Mouse (Mus musculus): ENCODE measurements at regions not wholly inside any gene's neighbourhood (a gene's known extent, or its start where the extent isn't known, plus 50 kb on each side); places are given as distances from the start of the nearest gene placed in this dataset.

DNA sequence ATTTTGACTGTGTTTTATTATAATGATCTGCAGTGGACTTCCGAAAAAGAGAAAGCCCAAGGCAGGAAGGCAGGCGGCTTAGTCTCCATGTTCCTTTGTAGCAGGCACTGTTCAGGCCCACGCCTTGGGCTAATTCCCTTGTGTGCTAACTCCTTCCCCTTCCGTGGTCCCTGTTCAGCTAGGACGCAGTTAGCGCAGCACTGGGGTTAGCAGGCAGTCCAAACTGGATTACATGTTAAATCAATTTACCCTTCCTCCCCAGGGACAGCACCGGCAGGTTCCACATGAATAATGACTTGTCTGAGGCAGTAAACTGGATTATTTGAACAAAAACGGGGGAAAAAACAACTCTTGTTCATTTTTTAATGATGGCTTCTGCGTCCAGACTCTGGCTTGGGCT lies 453.4 kb upstream of the Tbx3 start:
- Histone ChIP-seq H3K36me3 (ENCODE audit: control insufficient read depth in 1 of 2, insufficient read depth in 2 of 2, low read length in 2 of 2) (no peaks in the 10 kb centered on the region), H3K9me3 (replicated peaks; ENCODE audit: insufficient read depth, low read length) (no peaks in the 10 kb centered on the region)
- TF ChIP-seq SIN3A (IDR thresholded peaks at IDR 0.05; ENCODE audit: low read length): no peak
- TF ChIP-seq GABPA (IDR thresholded peaks at IDR 0.05; ENCODE audit: low read depth, low read length): no peak

DNA sequence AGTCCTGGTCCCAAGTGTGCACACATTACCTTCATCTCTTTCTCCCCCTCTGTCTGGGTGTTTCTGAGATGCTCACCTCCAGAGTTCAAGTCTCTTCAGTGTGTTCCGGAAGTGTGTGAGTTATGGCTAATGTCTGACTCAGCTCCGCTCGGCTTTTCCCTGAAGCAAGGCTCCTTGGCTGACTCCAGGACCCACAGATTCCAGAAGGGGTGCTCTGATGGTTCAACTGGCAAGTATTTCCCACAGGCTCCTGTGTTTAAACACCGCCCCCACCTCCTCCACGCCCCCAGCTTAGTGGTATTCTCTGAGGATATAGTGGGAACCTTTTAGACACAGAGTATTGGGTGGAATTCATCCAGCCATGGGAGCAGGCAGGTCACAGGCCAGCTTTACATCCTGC lies 441.8 kb upstream of the Tbx3 start:
- Histone ChIP-seq H3K36me3 (ENCODE audit: control insufficient read depth in 1 of 2, insufficient read depth in 2 of 2, low read length in 2 of 2) (no peaks in the 10 kb centered on the region), H3K4me1 (ENCODE audit: control insufficient read depth in 1 of 2, insufficient read depth in 2 of 2, low read length in 2 of 2) (no peaks in the 10 kb centered on the region), H3K9ac (ENCODE audit: control insufficient read depth, low read depth, low read length, poor library complexity, severe bottlenecking) (no peak overlapping the region), H3K79me2 (ENCODE audit: control insufficient read depth, insufficient read depth, low read length, poor library complexity) (no peaks in the 10 kb centered on the region), H3K9me3 (replicated peaks; ENCODE audit: insufficient read depth, low read length) (no peaks in the 10 kb centered on the region), H3K27ac (ENCODE audit: control insufficient read depth, low read depth, low read length) (no peak overlapping the region), H3K4me3 (ENCODE audit: control insufficient read depth in 1 of 2, insufficient read depth in 1 of 2, low read depth in 2 of 2, low read length in 2 of 2) (no peak overlapping the region), H3K27me3 (ENCODE audit: control insufficient read depth in 1 of 2, insufficient read depth in 2 of 2, low read length in 2 of 2) (no peaks in the 10 kb centered on the region)
- DNase-seq (ENCODE audit: low read depth, low spot score): no peak
- TF ChIP-seq GATA1 (IDR thresholded peaks at IDR 0.05; ENCODE audit: low read depth, low read length) (no peak), USF1 (IDR thresholded peaks at IDR 0.05; ENCODE audit: low read depth, low read length) (no peak), ZNF384 (IDR thresholded peaks at IDR 0.05; ENCODE audit: low read depth, low read length) (no peak), TCF12 (IDR thresholded peaks at IDR 0.05; ENCODE audit: low read depth, low read length) (no peak), ZC3H11A (IDR thresholded peaks at IDR 0.05; ENCODE audit: low read depth, low read length) (no peak), MYB (IDR thresholded peaks at IDR 0.05; ENCODE audit: low read depth, low read length) (no peak), MEF2A (IDR thresholded peaks at IDR 0.05; ENCODE audit: extremely low read depth, insufficient replicate concordance, low read depth, low read length, poor library complexity, severe bottlenecking) (no peak), MAZ (IDR thresholded peaks at IDR 0.05; ENCODE audit: low read depth, low read length) (no peak)

More for the DNA sequence above, 453.4 kb upstream of the Tbx3 start:
- Histone ChIP-seq H3K4me3 (ENCODE audit: control insufficient read depth in 1 of 2, insufficient read depth in 1 of 2, low read depth in 2 of 2, low read length in 2 of 2) (no peak overlapping the region), H3K4me1 (ENCODE audit: control insufficient read depth in 1 of 2, insufficient read depth in 2 of 2, low read length in 2 of 2) (no peaks in the 10 kb centered on the region), H3K27me3 (ENCODE audit: control insufficient read depth in 1 of 2, insufficient read depth in 2 of 2, low read length in 2 of 2) (no peaks in the 10 kb centered on the region), H3K79me2 (ENCODE audit: control insufficient read depth, insufficient read depth, low read length, poor library complexity) (no peaks in the 10 kb centered on the region), H3K9ac (ENCODE audit: control insufficient read depth, low read depth, low read length, poor library complexity, severe bottlenecking) (no peak overlapping the region), H3K27ac (ENCODE audit: control insufficient read depth, low read depth, low read length) (no peak overlapping the region)
- no peak for DNase-seq (ENCODE audit: low read depth, low spot score)

DNA sequence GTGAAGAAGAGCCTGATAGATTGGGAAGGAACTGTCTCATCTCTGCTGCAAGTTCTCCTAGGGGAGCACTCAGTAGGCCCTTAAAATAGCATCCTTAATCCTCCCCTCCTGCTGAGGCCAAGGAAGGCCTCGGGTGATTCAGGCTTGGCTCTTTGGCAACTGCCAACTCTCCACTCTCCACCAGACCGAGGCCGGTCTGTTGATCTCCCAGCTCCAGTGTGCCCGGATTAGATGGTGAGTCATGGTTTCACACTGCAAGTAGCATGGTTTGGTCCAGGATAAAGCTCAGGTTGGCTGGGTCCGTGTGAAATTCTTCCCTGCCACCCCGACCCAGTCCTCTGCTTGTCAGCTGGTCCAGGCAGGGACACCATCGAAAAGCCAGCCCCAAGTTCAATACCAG lies 437.5 kb upstream of the Tbx3 start:
- no peaks in the 10 kb centered on the region for H3K9me3 ChIP-seq (replicated peaks; ENCODE audit: insufficient read depth, low read length)
- TF ChIP-seq MYB (IDR thresholded peaks at IDR 0.05; ENCODE audit: low read depth, low read length) (no peak), RAD21 (IDR thresholded peaks at IDR 0.05; ENCODE audit: low read depth, low read length) (no peak), ZNF384 (IDR thresholded peaks at IDR 0.05; ENCODE audit: low read depth, low read length) (no peak), MEF2A (IDR thresholded peaks at IDR 0.05; ENCODE audit: extremely low read depth, insufficient replicate concordance, low read depth, low read length, poor library complexity, severe bottlenecking) (no peak), ZC3H11A (IDR thresholded peaks at IDR 0.05; ENCODE audit: low read depth, low read length) (no peak), TCF12 (IDR thresholded peaks at IDR 0.05; ENCODE audit: low read depth, low read length) (no peak), KAT2A (conservative IDR thresholded peaks at IDR 0.05; ENCODE audit: low read depth, low read length) (no peak)

More for the DNA sequence above, 437.5 kb upstream of the Tbx3 start:
- Histone ChIP-seq H3K4me1 (ENCODE audit: control insufficient read depth in 1 of 2, insufficient read depth in 2 of 2, low read length in 2 of 2) (no peaks in the 10 kb centered on the region), H3K36me3 (ENCODE audit: control insufficient read depth in 1 of 2, insufficient read depth in 2 of 2, low read length in 2 of 2) (no peaks in the 10 kb centered on the region), H3K79me2 (ENCODE audit: control insufficient read depth, insufficient read depth, low read length, poor library complexity) (no peaks in the 10 kb centered on the region), H3K9ac (ENCODE audit: control insufficient read depth, low read depth, low read length, poor library complexity, severe bottlenecking) (no peak overlapping the region), H3K4me3 (ENCODE audit: control insufficient read depth in 1 of 2, insufficient read depth in 1 of 2, low read depth in 2 of 2, low read length in 2 of 2) (no peak overlapping the region), H3K27ac (ENCODE audit: control insufficient read depth, low read depth, low read length) (no peak overlapping the region), H3K27me3 (ENCODE audit: control insufficient read depth in 1 of 2, insufficient read depth in 2 of 2, low read length in 2 of 2) (no peaks in the 10 kb centered on the region)
- DNase-seq (ENCODE audit: low read depth, low spot score): no peak
